Mouse (Mus musculus) induced T-regulatory cell, adult 2 months (primary cell): Measurements from ENCODE around the gene Nubp1.
A peak's percentile ranks its signal among the peaks of the same experiment; 100 is the strongest.

Experiments
- DNase-seq: peaks from one replicate; pipeline ENCODE4 v3.0.0-alpha.2; 2012; ENCODE audit warnings: low read depth

Gene Nubp1

DNA sequence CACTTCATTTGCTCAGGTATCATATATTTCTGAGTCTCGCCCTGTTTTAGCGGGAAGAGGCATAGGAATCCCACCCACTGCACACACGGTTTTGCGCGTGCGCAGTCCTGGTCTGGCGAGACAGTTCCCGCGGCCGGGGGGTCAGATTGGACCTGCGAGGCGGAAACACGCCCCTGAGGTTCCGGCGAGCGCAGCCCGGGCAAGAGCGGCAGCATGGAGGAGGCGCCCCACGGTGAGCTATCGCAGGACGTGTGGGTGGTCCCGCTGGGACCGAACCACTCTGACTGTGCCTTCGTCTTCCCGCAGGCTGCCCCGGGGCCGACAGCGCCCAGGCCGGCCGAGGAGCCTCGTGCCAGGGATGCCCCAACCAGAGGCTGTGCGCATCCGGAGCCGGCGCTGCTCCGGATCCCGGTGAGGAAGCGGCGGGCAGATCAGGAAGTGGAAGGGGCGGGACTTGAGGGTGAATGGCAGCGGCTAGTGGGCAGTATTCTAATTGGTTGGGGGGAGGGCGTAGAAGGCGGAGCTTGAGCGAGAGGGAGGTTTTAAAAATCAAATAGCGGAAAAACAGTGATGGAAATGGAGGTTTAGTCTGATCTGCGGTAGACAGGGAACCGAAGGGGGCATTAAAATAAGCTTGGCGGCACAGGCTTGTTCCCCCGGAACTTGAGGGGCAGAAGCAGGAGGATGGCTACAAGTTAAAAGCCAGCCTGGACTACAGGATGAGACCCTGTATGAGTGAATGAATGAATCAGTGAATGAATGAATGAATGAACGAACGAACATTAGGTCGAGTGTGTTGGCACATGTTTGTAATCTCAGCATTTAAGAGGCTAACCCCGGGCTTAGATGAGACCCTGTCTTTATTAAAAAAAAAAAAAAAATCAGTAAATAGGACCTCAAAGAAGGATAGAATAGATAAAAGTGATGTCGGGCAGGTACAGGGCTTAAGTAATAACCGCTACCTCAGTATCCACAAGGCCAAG, at the start of gene Nubp1:
Gene Nubp1 (plus strand): TSS at position 185 of the 983 bp plus-strand sequence.
- peak; percentile 95 for DNase-seq

DNA sequence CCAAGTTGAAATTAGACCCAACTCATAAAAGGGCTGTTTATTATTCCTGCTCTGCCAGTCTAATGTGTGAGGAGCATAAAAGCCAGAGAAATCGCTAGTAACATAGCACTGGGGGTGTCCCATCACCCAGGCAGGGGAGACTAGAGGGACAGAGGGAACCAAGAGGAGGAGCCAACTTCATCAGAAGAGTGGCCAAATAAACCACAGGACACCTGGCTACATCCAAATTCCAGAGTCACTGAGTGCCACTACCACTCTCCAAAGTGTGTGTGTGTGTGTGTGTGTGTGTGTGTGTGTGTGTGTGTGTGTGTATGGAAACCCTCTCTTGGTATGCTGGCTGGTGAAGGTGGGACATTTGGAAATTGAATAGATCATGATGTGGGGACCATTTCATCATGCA, 48.7 kb upstream of the Nubp1 start:
- no peak for DNase-seq

GRCm38 (mm10) chr16:10365796-10366195, 46.0 kb upstream of the Nubp1 start:
- DNase-seq = no peak

DNA sequence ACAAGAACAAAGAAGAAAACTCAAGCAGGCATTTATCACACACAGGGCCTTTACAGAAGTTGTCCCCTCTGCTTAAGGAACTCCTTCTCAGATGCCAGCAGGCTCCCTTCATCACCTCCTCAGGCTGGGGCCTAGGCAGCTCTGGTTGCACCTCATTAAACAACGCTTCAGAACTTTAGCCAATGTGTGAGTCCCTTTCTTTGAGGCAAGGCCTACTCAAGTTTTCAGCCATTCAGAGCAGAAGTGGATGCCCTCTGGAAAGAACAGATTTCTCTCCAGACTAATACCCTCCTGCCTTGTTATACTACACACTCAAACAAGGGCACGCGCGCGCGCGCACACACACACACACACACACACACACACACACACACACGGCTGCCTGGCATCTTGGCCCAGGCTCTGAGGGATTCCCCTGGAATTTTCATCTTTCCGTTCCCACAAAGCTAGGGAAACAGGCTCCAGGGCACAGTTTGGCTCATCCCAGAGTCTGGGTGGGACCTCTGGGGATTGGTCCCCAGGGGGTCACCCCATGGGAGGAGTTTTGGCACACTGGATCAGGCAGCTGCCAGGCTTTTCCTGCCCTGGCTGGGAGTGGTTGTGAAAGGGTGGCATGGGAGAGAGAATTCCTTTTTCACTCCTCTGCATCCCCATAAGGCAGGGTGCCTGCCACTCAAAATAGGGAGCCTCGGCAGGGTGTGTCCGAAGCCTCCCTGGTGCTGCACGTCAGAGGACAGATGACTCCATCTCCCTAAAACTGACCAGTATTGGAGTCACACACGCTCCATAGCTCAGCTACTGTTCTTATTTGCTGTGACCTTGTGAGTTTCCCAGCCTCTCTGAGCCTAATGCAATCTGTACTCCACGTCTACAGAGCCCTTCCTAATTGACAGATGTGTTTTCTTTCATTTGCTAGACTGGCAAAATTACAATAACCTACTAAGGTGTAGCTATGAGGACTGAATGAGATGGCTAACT, 45.2 kb upstream of the Nubp1 start:
- DNase-seq = no peak

DNA sequence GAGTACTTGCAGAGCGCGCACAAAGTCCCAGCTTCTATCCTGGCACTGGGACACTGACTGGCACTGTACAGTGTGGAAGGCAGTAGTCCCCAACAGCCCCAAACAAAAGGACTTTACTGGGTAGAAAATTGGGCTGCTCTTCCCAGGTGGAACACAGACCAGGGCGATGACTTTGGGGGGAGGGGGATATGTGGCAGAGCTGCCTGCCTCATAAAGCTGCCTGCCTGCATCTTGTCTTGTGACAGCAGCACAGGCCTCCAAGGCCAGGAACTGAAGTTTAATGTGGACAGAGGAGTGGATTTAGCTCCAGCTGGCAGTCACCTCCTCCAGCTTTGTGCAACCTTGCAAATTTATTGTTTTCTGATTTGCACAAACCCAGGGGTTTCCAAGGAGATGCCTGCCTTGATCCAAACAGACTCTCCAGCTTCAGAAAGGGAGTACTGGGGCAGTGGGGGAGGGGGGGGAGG, 42.2 kb upstream of the Nubp1 start:
- no peak for DNase-seq

- DNase-seq = no peak
Measured at GRCm38 (mm10) chr16:10369996-10370395, 41.8 kb upstream of the Nubp1 start.

- DNase-seq = no peak
Measured at GRCm38 (mm10) chr16:10372372-10372771, 39.4 kb upstream of the Nubp1 start.

DNA sequence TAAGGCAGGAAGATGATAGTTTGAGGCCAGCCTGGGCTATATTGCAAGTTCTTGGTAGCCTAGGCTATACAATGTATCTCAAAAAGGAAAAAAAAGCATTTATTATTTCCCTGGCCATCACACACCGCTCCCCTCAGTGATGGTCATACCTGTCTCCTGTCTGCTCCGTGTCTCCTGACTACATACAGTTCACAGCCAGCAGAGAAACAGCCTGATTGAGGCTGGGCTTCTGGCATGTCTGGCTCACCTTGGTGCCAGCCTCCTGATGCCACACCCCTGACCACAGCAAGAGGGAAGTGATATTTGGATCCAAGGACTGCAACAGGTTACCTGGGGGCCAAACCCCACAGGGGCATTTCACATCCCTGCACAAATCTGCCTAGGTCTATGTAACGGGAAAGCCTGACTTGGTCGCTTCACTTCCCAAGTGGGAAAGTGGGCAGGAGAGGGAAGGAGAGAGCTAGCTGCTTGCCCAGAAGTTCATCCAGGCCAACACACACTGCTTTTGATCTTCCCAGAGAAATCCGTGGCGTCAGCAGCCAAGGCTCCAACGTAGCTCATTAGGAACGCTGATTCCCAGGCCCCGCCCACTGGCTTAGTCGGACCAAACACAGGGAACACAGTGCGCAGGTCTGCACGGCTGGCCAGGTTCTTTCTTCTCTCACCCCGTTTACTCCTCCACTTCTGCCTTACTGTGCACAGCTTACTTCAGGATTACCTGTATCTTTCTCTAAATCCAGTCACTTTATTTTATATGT, 37.3 kb upstream of the Nubp1 start:
- DNase-seq = no peak

DNA sequence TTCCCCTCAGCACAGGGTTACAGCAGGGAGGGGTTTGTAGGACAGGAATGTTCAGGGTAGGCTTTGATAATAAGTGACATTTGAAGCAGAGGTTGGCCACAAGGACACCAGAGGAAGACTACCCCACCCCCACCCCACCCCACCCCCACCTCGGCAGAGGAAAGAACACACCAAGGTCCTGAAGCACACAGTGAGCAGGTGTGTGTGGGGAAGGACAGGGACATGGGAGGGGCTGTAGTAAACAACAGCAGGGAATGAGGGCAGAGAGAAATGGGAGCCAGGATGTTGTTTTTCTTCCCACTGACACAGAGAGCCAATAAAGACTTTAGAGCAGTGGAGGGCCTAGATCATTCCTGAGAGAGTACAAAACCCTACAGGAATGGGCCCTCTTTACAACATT, 34.5 kb upstream of the Nubp1 start:
- DNase-seq = no peak

GRCm38 (mm10) chr16:10379531-10379930, 32.2 kb upstream of the Nubp1 start:
- DNase-seq = no peak

GRCm38 (mm10) chr16:10384060-10384497, 27.7 kb upstream of the Nubp1 start:
- peak; percentile 23 for DNase-seq

DNA sequence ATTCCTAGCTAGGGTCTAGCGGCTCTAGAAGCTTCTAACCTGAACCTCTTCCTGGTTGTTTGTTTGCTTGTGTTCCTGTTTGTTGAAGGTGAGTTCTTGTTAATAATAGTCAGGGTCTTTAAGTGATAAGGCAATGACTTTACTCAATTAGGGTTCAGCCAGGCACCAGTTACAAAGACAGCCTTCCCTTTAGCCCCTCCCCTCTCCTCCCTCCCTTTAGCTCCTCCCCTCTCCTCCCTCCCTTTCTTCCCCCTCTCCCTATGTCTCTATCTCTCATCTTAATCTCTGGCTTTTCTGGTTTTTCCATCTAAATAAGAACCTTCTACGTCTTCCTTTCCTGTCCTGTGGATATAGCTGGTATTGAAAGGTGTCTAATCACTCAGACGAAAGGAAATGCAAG, 27.2 kb upstream of the Nubp1 start:
- DNase-seq = no peak

GRCm38 (mm10) chr16:10385261-10385660, 26.5 kb upstream of the Nubp1 start:
- no peak for DNase-seq

DNA sequence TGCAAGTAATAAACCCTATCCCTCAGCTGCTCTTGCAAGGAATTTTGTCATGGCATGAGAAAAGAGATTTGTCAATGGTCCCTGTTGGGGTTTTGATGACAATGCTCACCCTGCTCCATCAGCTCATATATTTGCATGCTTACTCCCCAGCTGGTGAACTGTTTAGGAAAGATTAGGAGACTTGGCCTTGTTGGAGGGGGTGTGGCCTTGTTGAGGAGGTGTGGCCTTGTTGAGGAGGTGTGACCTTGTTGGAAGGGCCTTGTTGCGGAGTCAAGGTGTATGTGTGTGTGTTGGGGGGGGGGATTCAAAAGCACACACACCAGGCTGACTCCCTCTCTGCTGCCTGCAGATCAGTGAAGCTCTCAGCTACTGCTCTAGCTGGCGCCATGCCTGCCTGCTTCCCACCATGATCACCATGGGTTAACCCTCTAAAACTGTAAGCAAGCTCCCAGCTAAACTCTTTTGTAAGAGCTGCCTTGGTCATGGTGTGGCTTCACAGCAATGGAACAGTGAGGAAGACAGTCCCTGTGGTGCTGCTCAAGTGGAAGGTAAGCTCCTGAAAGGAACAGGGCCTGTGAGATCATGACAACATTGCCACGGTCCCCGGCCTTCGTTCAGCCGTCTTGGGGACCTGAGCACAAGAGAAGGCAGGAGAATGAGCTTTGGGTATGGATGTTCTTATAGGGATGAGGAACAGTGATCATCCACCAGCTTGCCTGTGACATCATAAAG, 22.9 kb upstream of the Nubp1 start:
- DNase-seq = no peak

- no peak for DNase-seq
Measured at GRCm38 (mm10) chr16:10392587-10392986, 19.2 kb upstream of the Nubp1 start.

- DNase-seq = peak; percentile 29
Measured at GRCm38 (mm10) chr16:10394699-10395540, 16.8 kb upstream of the Nubp1 start, which contains the start of gene Tekt5. Tekt5 (minus strand) TSS chr16:10395490.

GRCm38 (mm10) chr16:10398755-10399154, 13.0 kb upstream of the Nubp1 start:
- DNase-seq = no peak

- peak; percentile 85 for DNase-seq
Measured at GRCm38 (mm10) chr16:10399160-10399559, 12.6 kb upstream of the Nubp1 start.

- DNase-seq = no peak
Measured at GRCm38 (mm10) chr16:10415976-10416375, 4.2 kb downstream of the Nubp1 start.

DNA sequence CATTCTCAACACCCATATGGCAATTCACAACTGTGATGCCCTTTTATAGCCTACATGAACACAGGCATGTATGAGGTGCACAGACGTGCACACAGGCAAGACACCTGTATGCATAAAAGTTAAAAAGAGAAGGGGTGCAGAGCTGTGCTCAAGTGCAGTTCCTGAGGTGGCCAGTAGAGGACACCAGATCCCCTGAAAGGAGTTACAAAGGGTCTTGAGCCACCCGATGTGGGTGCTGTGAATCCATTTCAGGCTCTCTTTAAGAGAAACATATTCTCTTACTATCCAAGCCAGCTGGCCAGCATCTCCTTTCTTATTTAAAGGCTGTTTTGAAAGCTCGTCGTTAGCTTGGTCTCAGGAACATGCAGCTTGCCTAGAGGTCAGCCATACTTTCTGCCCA, 5.1 kb downstream of the Nubp1 start:
- peak; percentile 53 for DNase-seq
